Mouse (Mus musculus): ENCODE results near the gene Mfsd4b5.
"Not testable (repeated sequence)": the region's sequence is repeated elsewhere in the genome, so short reads cannot be mapped to it uniquely, and the experiment has no call there.

Gene Mfsd4b5

DNA sequence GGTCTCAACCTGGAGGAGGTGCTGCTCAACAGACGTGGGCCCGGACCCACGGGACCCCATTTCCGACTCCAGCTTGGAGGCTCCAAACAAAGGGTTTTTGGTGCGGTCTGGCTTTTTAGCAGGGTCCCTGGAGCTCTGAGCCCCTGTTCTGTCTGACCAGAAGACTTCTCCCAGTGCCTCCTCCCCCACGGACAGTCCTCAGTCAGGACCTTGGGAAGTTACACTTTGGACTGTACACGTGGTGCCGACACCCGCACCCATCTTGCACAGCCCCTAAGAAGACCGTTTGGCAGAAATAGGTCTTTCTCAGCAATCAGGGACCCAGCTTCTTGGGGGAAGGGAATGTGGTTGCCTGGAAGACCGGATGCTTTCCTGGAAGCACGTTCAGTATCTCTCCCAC, at the start of gene Mfsd4b5:
TSS of gene Mfsd4b5 (minus strand) at position 181 of the 400 bp plus-strand sequence.
- in situ Hi-C loops (cut with MboI; ENCODE audit: unreplicated experiment in 2 of 2) = no loop called here

DNA sequence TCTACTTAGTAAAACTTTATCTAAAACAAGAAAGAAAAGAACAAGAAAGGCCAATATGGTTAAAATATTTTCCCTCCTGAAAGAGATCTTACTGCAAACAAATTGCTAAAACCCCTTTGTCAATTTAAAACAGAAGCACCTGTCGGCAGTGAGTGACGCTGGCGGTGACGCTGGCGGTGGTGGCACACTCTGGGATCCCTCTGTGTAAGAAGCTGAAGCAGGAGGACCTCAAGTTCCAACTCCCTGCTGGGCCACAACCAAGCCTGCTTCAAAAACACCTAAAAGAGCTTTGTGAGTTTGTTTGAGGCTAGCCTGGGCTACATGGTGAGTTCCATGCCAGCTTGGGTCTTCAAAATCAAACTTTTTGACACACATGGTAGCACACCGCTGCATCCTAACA, 48.5 kb upstream of the Mfsd4b5 start:
- in situ Hi-C loops (cut with MboI; ENCODE audit: unreplicated experiment in 2 of 2) = no loop called here

DNA sequence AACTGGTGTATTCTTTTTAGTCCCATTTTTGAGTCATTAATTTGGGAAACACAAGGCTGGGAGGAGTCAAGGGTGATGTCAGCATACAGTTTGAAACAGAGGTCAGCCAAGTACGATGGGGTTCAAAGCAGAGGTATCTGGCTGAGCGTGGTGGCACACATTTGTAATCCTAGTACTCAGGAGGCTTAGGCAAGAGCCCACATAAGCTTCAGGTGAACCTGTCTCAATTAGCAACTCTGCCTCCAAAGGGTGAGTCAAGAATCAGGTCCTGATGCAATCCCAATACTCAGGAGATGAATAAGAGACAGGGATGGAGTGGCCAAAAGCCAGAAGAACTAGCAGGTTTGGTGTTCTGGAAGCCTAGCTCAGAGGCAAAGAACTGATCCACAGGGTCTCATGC, 46.5 kb upstream of the Mfsd4b5 start:
- in situ Hi-C loops (cut with MboI; ENCODE audit: unreplicated experiment in 2 of 2) = no loop called here

DNA sequence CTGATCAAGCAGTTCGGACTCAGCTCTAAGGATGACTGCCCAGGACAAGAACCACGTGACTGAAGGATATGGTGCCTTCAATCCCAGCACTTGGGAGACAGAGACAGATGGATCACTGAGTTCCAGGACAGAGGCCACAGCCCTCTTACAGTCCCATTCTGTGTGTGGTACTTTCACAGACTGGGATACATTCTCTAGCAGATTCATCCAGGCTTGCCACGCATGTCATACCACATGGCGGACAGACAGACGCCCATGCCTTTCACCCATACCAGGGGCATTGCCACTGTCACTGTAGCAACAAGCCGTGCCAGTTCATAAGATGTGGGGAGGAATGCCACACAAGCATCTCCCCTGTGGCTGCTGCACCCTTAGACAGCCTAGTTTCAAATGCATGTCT, 44.3 kb upstream of the Mfsd4b5 start:
- in situ Hi-C loops (cut with MboI; ENCODE audit: unreplicated experiment in 2 of 2) = no loop called here

DNA sequence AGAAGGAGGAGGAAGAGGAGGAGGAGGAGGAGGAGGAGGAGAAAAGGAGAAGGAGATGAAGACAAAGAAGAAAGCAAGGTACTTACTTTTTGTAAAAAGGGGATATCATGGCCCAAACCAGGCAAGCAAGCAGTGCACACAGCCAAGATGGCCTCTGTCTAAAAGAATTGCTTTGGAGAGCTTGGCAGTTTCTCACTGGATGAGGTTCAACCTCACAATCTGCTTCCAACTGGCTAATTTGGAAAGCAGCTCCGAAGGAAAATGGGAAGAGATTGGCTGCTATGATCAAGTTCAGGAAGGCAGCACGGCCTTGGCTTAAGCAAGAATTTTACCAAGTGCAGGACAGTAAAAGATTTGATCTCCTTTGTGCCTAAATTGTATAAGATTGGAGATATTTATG, 43.2 kb upstream of the Mfsd4b5 start:
- in situ Hi-C loops (cut with MboI; ENCODE audit: unreplicated experiment in 2 of 2) = no loop called here

DNA sequence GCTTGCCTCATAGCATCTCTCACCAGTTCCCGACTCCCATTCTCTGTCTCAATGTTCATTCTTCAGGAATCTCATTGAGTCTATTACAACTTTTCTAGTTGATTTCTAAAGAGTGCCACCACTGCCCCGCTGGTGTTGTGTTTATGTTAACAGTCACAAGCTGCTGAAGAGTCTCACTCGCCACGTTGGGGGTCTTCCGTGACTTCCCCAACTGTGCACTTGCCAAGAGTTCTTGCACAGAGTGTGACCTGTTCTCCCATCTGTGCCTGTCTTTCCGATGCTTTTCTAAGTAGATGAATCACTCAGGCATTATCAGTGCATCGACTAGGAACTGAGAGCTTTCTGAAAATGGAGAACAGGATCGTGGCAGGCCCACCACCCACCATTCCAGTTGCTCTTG, 41.6 kb upstream of the Mfsd4b5 start:
- in situ Hi-C loops (cut with MboI; ENCODE audit: unreplicated experiment in 2 of 2) = no loop called here

DNA sequence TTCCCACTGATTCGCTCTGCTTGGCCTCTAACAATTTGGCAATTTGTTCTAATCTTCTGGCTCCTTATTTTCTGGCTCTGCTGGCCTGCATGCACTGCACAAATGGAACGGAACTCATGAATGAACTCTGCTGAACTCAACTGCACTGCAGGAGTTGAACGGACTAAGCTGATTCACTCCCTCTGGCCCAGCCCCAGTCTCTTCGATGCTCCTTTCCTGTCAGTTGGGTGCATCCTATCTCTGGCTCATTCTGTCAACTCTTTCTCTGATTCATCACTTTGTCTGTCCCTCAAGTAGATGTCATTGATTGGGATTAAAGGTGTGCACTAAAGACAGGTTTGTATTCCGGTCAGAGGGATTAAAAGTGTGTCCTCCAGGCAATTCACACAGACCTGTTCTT, 40.1 kb upstream of the Mfsd4b5 start:
- in situ Hi-C loops (cut with MboI; ENCODE audit: unreplicated experiment in 2 of 2) = no loop called here

DNA sequence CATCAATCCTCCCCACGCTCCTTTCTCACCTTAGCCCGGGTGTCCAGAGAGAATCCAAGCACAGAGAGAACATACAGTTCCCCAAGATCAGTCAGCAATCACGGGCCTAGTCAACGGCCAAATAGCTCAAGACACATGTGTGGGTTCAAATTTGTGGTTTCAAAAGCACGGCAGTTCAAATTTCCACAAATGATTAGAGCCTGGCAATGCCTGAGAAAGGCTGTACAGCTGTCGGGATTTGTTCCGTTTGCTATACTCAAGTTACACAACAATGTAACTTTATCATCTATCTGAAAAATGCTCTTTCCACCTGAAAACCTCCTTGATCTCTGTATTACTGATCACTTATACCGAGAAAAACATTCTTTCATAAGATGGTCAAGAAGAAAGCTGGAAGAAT, 39.1 kb upstream of the Mfsd4b5 start:
- in situ Hi-C loops (cut with MboI; ENCODE audit: unreplicated experiment in 2 of 2) = no loop called here

DNA sequence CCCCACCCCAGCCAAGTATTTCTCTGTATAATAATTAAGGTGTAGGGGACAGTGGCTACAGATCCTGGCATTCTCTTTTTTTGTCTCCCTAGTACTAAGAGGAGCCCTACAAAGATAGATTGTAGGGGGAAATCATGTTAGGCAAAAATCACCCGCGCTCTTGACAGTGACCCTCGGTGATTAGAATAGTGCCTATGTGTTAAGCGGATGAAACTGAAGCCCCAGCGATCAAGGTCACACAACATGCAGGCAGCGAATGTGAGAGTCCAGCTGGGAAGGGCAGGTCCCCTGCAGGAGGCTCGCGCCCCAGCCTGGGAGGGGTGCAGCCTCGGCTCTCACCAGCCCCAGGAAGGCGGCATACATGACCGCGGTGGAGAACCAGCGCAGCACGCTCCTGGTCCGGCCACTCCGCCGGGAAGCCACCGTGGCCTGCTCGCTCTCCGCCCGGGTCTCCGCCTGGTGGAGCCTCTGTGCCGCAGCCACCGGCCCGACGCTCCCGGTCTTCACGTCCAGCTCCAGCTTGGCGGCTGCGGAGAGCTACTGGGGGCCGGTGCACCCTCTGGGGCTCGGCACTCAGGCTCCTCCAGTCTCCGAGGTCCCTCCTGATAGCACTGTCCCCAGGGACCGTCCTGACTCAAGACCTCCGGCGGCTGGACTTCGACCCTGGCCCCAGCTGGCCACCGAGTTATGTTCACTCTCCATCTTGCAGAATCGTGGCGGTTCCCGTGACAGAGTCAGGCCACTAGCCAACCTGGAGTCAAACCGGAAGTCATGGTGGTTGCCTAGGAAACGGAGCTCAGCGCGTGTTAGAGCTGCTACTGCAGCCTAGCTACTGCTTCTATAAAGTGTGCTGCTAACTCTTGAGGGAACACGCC, 38.3 kb upstream of the Mfsd4b5 start, which contains the start of gene Mfsd4b1:
TSS of gene Mfsd4b1 (minus strand) at position 715 of the 875 bp plus-strand sequence.
- in situ Hi-C loops (cut with MboI; ENCODE audit: unreplicated experiment in 2 of 2) = no loop called here

DNA sequence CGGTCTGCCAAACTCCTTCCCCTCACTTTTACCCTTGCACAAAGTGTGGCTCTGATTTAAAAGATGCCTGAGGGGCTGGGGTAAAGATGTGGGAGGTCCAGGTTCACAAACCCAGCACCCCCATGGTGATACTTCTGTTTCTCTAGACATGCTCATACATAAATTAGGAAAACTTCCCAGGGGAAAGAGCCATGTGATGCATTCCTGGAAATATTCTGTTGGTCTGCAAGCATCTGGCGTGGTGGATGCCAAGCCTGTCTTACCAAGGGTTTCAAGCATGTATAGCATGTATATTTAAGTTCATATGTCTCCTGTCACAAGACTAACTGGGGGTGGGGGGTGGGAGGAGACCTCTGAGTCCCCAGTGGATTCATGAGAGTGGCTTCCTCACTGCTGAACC, 34.0 kb upstream of the Mfsd4b5 start:
- in situ Hi-C loops (cut with MboI; ENCODE audit: unreplicated experiment in 2 of 2) = no loop called here

DNA sequence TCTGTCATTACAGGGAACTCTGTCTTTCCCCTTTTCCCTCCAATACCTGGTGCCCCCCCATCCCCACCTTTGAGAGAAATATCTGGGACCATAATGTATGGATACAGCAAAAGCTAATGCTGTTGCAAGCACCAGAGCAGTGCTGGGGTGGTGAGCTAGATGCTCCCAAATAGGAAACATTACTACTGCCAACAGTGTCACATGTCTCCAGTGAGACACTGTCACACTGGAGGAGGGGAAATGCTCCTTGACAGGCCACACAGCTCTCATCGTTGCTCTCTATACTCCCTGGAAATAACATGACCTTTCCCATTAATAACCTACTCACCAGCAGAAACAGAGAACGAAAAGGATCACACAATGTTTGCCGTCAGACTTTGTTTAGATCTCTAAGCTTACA, 33.0 kb upstream of the Mfsd4b5 start:
- in situ Hi-C loops (cut with MboI; ENCODE audit: unreplicated experiment in 2 of 2) = no loop called here

DNA sequence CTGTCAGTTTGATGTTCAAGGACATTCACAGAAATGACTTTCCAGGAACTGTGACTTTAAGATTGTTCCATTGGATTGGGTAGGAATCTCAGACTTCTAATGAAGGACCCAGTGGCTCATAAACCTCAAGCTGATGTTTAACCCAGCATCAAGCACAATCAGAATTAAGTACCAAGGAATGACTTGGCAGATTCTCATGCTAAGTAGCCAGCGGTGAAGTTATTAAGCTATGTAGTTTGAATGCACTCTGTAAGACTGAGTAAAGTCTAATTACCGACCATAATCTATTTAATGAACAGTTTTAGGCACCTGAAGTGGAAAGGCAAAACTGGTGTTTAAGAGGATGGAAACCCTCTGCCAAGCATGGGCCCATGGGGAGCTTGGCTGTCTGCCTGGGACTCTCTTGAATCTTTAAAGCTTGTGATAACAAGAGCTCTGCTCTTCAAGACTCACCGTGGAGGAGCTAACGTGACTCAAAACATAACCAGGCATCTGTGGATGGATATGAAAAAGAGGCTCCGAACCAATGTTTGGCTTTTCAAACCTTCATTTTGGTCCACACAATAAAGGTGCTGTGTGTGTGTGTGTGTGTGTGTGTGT, 31.9 kb upstream of the Mfsd4b5 start:
- in situ Hi-C loops (cut with MboI; ENCODE audit: unreplicated experiment in 2 of 2) = no loop called here

DNA sequence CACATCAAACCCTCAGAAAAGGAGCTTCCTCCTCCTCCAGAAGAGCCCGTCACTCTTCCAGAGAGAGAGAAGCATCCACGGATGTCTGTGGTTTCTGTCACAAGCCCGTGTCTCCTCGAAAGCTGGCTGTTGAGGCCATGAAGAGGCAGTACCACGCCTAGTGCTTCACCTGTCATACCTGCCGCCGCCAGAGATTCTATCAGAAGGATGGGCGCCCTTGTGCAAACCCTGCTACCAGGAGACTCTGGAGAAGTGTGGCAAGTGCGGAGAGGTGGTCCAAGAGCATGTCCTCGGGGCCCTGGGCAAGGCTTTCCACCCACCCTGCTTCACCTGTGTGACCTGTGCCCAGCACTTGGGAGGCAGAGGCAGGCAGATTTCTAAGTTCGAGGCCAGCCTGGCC, 23.1 kb upstream of the Mfsd4b5 start:
- in situ Hi-C loops (cut with MboI; ENCODE audit: unreplicated experiment in 2 of 2) = no loop called here

DNA sequence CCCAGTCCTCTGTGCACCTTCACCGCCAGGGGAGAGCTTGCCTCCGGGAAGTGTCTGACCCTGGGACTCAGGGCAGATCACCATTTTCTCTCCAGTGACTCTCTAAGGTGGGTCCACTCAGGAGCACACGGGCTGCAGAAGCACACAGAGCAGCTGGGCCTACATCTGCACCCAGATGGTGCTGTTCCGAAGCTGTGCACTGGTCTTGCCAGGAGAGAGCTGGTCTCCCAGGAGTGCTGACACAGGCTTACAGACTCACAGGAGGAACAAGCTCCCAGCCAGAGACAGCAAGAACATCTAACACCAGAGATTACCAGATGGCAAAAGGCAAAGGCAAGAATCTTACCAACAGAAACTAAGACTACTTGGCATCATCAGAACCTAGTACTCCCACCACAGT, 22.4 kb upstream of the Mfsd4b5 start:
- in situ Hi-C loops (cut with MboI; ENCODE audit: unreplicated experiment in 2 of 2) = not testable (repeated sequence)

DNA sequence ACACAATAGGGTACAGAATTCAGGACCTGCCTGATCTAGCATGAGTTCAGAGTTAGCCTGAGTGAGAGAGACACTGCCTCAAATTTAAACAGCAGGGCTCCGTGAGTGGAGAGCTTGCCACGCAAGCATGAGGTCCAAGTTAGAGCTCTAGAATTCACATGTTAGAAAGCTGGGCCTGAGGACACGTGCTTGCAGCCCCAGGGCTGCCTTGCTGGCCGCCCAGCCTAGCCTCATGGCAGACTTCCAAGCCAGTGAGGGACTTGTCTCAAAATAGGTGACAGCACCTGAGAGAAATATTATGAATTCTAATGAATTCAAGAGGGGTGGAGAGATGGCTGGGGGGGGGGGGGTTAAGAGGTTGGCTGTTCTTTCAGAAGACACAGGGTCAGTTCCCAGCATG, 21.5 kb upstream of the Mfsd4b5 start:
- in situ Hi-C loops (cut with MboI; ENCODE audit: unreplicated experiment in 2 of 2) = no loop called here

DNA sequence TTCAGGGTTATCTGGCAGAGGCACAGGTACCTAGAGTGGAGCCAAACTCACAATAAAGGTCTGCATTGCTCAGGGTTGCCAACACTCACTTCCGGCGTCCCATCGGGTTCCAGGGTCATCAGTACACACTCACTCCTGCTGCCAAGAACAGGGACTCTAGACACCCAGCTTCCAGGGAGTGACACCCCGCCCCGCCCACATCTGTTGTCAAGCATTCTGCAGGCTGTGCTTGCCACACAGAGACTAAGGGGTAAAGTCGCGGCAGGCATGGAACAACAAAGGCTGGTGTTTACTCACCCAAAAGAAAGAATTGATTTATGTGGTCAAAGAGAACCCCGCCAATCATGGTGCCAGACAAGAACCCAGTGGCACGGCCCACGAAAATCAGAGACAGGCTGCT, 20.5 kb upstream of the Mfsd4b5 start:
- in situ Hi-C loops (cut with MboI; ENCODE audit: unreplicated experiment in 2 of 2) = no loop called here

DNA sequence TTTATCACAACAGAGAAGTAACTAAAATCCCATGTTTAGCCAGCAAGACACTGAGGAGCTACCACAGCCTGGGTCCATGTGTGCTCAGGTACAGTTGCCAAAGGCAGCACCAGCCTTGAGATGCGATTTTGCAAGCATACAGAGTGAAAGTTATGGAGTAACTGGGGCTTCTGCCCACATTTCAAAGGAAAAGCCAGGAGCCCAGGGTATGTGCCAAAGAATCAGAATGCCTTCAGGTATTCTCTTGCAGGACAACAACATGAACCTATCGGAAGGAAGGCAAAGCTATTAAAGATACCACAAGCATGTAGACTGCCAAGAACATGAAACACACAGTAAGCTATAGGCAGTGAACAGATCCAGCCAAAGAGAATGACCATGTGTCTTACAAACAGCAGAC, 14.3 kb upstream of the Mfsd4b5 start:
- in situ Hi-C loops (cut with MboI; ENCODE audit: unreplicated experiment in 2 of 2) = no loop called here

DNA sequence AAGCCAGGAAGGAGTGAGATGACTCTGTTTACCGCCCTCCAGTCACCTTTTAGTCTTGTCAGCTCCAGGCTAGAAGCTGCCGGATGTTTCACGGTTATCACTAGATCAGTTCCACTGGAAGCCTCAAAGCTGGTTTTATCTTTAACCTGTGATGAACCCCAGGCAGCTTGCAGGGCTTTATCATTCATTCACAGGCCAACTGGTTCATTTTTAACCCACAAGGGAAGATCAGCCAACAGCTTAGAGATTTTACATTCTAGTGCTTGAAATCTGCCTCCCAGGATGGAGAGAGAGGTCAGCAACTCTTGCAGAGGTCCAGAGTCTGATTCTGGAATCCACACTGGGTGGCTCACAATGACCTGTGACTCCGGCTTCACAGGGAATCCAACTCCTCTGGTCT, 4.7 kb upstream of the Mfsd4b5 start:
- in situ Hi-C loops (cut with MboI; ENCODE audit: unreplicated experiment in 2 of 2) = no loop called here

DNA sequence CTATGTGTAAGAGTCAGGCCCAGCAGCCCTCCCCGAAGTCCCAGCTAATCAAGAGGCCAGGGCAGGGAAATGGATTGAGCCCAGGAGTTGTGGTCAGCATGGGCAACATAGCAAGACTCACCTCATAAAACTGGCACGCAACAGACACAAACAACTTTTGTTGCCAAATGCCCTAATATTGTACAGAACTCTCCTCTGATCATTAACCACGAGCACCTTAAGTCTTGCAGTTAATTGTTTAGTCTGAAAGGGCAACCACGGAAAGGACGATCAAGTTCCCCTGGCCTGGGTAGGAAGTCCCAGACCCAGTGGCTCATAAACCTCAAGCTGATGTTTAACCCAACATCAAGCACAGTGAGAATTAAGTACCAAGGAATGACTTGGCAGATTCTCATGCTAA, 3.8 kb downstream of the Mfsd4b5 start:
- in situ Hi-C loops (cut with MboI; ENCODE audit: unreplicated experiment in 2 of 2) = no loop called here

DNA sequence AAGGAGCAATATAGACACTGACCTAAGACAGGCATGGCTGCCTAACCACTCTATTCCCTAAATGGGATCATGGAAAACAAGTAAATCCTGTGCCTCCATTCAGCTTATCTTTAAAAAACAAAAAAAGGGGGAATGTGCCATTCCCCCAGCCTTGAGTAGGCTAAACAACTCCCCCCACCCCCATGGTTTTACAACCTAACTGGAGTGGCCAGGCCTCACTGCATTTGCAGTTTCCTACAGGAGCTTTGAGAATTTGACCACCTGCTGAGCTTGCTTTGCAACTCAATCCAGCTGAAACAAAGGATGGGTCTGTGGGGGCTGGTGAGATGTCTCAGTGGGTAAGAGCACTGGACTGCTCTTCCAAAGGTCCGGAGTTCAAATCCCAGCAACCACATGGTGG, 8.2 kb downstream of the Mfsd4b5 start:
- in situ Hi-C loops (cut with MboI; ENCODE audit: unreplicated experiment in 2 of 2) = no loop called here

DNA sequence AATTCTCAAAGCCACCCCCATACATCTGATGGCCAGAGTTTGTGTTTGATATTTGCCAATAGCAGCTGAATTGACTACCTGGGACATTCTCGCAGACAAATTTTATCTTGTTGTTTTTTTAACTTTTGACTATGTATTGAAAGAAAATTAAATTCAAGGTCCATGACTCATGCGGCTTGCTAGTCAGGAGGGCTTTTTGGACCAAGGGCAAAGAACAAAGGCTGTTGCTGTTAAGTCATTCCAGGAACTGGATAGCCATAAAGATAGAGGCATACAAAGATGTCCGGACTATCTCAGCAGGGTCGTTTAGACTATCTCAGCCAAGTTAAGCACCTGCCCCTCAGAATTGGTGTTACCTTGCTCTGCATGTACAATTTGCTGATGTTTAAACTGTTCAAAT, 9.1 kb downstream of the Mfsd4b5 start:
- in situ Hi-C loops (cut with MboI; ENCODE audit: unreplicated experiment in 2 of 2) = no loop called here

DNA sequence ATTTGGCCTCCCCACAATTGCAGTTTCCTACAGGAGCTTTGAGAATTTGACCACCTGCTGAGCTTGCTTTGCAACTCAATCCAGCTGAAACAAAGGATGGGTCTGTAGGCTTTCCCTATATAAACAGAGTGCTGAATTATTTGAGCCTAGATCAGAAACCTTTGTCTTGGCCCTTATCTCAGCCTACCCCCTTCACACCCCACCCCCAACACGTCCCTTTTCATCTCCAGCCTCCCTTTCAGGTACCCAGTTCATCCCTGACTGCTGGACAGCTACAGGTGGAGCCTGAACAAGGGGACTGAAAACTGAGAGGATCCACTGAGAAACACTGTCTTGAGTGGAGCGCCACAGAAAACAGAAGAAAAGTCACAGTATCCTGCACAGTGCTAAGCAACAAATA, 10.7 kb downstream of the Mfsd4b5 start:
- in situ Hi-C loops (cut with MboI; ENCODE audit: unreplicated experiment in 2 of 2) = no loop called here

All from v-Abl transformed pro-B cells (cell line).